Mouse (Mus musculus) skeletal muscle tissue, postnatal 0 days (tissue): ENCODE measurements around the gene Ldb1. TPM values are rescaled to one million over a fixed set of nuclear protein-coding genes. Genes with fewer than 3 reads are reported as not detected.

Experiments used
- polyA plus RNA-seq: library from polyadenylated mRNA; unstranded; fragments of >200 nt; fragmentation: Nextera tagmentation; extraction: Ambion mirVana; gene quantifications from 2 replicates; pipeline ENCODE4 v1.2.1, GENCODE M21; 2015

Gene Ldb1
- polyA plus RNA-seq: 47.4 and 50.2 TPM in 2 replicates

GRCm38 (mm10) chr19:46044993-46045695 lies at the start of gene Ldb1:
TSS of gene Ldb1 (minus strand) at chr19:46045214.

GRCm38 (mm10) chr19:46075616-46076607 lies 30.9 kb upstream of the Ldb1 start, which contains the start of gene Nolc1:
TSS of gene Nolc1 (plus strand) at chr19:46075863.

GRCm38 (mm10) chr19:46044271-46044992 lies 582 bp downstream of the Ldb1 start, which contains the start of gene Pprc1:
TSS of gene Pprc1 (plus strand) at chr19:46044886.

GRCm38 (mm10) chr19:46003371-46004226 lies 41.4 kb downstream of the Ldb1 start, which contains the start of gene Hps6:
TSS of gene Hps6 (plus strand) at chr19:46003508.

GRCm38 (mm10) chr19:45997785-45998693 lies 47.0 kb downstream of the Ldb1 start, which contains the start of gene Armh3:
TSS of gene Armh3 (minus strand) at chr19:45998488.

Other genes with a start within 250 kb of the Ldb1 start
- gene Kcnip2, start 229.2 kb downstream of the Ldb1 start, polyA plus RNA-seq: 0.19 and 0.22 TPM in 2 replicates
- 7.6 and 8.4 TPM in 2 replicates for gene Armh3, start 46.7 kb downstream of the Ldb1 start, polyA plus RNA-seq
- 3.8 and 4.7 TPM in 2 replicates for gene Hps6, start 41.7 kb downstream of the Ldb1 start, polyA plus RNA-seq
- gene Pprc1, start 328 bp downstream of the Ldb1 start, polyA plus RNA-seq: 9.8 and 9.9 TPM in 2 replicates
- gene Nolc1, start 30.6 kb upstream of the Ldb1 start, polyA plus RNA-seq: 27.0 and 32.1 TPM in 2 replicates
- 1.9 and 2.9 TPM in 2 replicates for gene Elovl3, start 86.7 kb upstream of the Ldb1 start, polyA plus RNA-seq
- gene Pitx3, start 103.1 kb upstream of the Ldb1 start, polyA plus RNA-seq: 29.3 and 30.5 TPM in 2 replicates
- gene Gbf1, start 107.3 kb upstream of the Ldb1 start, polyA plus RNA-seq: 33.6 and 34.4 TPM in 2 replicates